Mouse (Mus musculus): ENCODE data around the gene Psmb4. TPM values are rescaled to one million over a fixed set of nuclear protein-coding genes. Genes with fewer than 3 reads are reported as not detected.
"Not testable (repeated sequence)": the region's sequence is repeated elsewhere in the genome, so short reads cannot be mapped to it uniquely, and the experiment has no call there.

Gene Psmb4
- total RNA-seq (2021) = 100 to 1,000 TPM; 267 to 268 TPM
- long read RNA-seq, transcript Psmb4-201 (7 exons, 1,183 nt) = major isoform, 36 of 44 reads
- long read RNA-seq, partial matches to known transcripts = 5 of 44 reads
- long read RNA-seq, other reads (novel, unspliced or antisense) = 1 of 44 reads

GRCm38 (mm10) chr3:94886316-94887224 is at the start of gene Psmb4:
TSS of gene Psmb4 (minus strand) at chr3:94886961.
- peak; percentile 76 to 92 for DNase-seq (ENCODE audit: low spot score in 2 of 2)

DNA sequence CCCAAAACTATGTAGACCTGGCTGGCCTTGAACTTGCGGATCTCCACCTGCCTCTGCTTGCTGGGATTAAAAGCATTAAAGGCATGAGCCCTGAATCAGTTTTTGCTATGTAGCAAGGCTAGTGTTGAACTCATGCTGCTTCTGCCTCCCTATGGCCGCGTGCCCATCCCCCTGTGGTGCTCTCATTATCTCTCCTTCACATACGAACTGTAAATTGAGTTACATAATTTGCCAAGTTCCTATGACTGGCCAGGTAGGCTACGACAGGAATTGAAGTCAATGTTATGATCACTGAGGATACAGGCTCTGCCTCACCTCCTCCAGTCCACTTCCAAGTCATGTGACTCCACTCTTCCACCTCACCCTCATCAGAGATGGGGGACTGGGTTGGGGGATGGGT is 49.4 kb upstream of the Psmb4 start:
- DNase-seq (ENCODE audit: low spot score in 2 of 2) = not testable (repeated sequence)

GRCm38 (mm10) chr3:94935332-94935731 is 48.6 kb upstream of the Psmb4 start:
- not testable (repeated sequence) for DNase-seq (ENCODE audit: low spot score in 2 of 2)

DNA sequence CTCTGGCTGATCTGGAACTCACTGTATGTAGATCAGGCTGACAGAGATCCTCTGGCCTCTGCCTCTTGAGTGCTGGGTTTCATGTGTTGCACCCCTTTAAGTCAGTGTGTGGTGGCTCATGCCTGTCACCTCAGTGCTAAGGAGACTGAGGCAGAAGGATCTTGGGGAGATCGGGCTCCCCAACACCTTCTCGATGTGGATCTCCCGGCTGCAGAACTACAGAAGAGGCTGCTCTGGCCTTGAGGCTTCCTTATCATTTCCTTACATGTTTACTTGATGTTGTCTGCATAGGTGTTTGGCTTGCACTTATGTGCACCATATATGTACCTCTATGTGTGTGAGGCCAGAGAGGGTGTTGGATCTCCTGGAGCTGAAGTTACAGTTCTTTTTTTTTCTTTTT is 47.8 kb upstream of the Psmb4 start:
- DNase-seq (ENCODE audit: low spot score in 2 of 2) = not testable (repeated sequence)

- DNase-seq (ENCODE audit: low spot score in 2 of 2) = not testable (repeated sequence)
Observed at GRCm38 (mm10) chr3:94933604-94934003, 46.8 kb upstream of the Psmb4 start.

- peak in 1 of 2 experiments; percentile 68 for DNase-seq (ENCODE audit: low spot score in 2 of 2)
Observed at GRCm38 (mm10) chr3:94932809-94933564, 46.2 kb upstream of the Psmb4 start, which contains the start of gene Selenbp1. TSS of gene Selenbp1 (plus strand) at chr3:94933056.

GRCm38 (mm10) chr3:94932279-94932678 is 45.5 kb upstream of the Psmb4 start:
- not testable (repeated sequence) for DNase-seq (ENCODE audit: low spot score in 2 of 2)

DNA sequence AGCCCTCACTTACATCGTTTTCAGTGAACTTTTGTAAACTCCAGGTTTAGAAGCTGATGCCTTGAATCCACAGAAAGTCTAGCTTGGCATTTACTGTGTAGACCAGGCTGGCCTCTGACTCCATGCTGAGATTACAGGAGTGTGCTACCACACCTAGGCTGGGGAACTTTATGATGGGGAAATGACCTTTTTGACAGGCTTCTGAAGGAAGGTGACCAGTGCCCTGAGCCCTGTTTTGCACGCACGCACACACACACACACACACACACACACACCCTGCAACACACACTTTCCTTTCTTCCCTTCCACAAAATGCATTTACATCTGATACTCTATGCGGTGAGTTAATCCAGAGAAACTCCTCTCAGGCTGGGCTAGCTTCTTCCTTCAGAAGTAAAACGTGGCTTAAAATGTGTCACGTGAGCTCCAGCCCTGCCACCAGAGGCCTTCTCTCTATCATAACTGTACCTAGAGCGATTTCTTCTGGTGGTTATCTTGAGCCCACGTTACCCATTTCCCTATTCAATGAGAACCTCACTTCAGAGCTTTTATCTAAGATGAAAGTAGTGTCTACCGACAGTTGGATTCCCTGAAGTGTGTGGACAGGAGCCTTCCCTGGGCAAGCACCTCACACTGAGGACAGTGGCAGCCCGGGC is 44.8 kb upstream of the Psmb4 start:
- not testable (repeated sequence) for DNase-seq (ENCODE audit: low spot score in 2 of 2)

DNA sequence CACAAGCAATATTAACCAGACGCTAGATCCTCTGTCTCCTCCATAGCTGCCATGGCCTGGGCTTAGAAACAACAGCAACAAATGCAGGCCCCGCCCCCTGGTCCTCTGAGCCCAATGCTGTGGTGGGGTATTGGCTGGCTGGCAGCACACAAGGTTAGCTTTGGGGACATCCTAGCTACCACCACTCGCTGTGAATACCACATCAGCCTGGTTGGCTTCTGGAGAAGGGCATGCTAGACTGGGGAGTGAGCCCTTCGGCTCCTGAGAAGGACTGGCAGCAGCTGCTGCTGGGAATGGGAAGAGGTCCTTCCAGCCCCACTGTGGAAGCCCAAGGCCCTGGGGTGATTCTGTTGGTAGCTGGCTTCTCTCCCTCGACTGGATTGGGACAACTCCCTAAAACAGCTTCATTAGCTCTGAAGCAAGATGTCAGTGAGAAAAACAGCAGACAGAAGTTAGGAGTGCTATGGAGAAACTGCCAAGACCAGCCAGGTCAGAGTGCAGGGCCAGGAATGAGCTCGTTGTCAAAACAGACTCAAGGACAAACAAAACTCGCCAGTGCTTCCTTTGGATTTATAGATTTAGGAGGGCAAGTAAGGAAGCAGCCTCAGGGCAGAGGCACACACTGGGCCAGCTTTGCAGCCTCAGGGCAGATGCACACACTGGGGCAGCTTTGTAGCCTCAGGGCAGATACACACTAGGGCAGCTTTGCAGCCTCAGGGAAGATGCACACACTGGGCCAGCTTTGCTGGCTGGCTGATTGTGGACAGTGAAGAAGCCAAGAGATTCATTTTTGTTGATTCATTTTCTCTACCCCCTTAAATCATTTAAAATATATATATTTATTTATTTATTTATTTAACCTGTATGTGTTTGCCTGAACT is 43.9 kb upstream of the Psmb4 start:
- not testable (repeated sequence) for DNase-seq (ENCODE audit: low spot score in 2 of 2)

GRCm38 (mm10) chr3:94928979-94929378 is 42.2 kb upstream of the Psmb4 start:
- not testable (repeated sequence) for DNase-seq (ENCODE audit: low spot score in 2 of 2)

DNA sequence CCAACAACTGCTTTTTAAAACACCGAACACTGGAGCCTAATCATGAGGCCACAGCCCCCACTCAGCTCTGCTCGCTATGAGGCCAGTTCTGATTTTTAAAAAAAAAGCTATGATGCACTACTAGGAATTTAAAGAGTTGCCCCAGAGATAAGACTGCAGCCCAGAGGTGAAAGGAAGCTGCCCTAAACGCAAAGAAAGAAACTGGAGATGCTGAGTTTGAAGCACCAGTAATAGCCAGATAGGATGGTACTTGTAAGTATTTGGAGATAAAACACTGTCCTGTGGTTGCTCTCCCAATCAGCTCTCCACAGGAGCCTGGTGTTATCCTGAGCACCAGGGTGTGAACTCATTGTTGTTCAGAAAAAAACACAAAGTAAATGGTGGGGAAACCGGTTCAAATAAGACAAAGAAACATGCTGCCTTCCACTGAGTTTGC is 39.6 kb upstream of the Psmb4 start:
- not testable (repeated sequence) for DNase-seq (ENCODE audit: low spot score in 2 of 2)

GRCm38 (mm10) chr3:94924688-94925087 is 37.9 kb upstream of the Psmb4 start:
- DNase-seq (ENCODE audit: low spot score in 2 of 2) = no peak

- no peak for DNase-seq (ENCODE audit: low spot score in 2 of 2)
Observed at GRCm38 (mm10) chr3:94922333-94922732, 35.6 kb upstream of the Psmb4 start.

DNA sequence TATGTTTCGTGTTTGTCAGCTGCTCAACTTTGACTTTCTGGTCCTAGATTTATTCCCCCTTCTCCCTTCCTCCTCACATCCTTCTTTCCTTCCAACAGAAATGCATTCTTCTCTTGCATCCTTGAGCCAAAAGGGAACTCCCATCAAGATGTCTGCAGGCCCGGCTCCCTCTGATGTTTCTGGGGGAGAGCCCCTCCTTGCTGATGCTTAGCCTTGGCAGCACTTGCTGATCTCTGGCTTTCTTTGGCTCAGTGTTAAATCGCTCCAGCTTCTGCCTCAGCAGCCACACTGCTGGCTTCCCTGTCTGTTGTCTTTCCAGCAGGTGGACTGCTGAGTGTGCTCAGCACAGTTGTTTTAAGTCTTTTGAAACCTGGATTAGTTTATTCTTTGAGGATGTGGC is 34.3 kb upstream of the Psmb4 start:
- DNase-seq (ENCODE audit: low spot score in 2 of 2) = no peak

DNA sequence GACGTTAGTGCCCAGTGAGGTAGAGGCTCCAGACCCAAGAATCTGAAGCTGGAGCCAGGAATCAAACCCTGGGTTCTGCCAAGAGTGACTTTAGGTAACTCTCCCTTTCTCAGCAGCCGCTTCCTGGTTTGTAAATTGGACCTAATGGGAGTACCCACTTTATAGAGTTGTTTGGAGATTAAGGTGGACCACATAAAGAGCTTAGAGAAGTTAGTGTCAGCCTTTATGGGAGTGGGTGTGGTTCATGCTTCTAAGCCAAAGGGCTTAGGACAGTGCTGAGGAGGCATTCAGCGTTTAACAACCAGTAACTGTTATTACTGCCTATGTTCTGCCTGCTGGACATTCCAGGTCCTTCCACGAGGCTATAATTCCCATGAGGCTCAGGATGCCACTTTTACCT is 32.1 kb upstream of the Psmb4 start:
- no peak for DNase-seq (ENCODE audit: low spot score in 2 of 2)

DNA sequence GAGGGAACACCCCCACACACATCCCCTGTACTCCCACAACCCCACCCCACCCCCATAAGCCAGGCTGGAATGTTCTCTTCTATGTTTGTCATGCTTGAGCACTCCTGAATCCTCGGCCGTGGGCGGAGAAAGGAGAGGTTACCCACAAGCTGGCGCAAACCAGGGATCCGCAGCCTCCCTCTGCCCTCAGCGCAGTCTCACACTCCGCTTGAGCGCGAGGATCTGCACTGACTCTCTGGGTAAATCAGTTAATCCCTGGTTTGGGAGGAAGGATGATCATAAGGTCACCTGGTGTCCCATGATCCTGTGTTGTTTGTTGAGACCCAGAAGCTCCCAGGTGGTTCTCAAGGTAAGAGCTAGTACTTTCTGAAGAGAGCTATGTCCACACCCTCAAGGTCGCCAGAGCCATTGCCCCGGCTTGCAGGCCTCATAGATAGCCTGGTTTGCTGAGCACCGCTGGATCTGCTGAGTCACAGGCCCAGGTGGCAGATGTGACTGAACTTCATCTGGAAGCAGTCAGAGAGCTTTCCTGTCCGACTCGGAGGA is 31.1 kb upstream of the Psmb4 start:
- DNase-seq (ENCODE audit: low spot score in 2 of 2) = peak in 1 of 2 experiments; percentile 25

DNA sequence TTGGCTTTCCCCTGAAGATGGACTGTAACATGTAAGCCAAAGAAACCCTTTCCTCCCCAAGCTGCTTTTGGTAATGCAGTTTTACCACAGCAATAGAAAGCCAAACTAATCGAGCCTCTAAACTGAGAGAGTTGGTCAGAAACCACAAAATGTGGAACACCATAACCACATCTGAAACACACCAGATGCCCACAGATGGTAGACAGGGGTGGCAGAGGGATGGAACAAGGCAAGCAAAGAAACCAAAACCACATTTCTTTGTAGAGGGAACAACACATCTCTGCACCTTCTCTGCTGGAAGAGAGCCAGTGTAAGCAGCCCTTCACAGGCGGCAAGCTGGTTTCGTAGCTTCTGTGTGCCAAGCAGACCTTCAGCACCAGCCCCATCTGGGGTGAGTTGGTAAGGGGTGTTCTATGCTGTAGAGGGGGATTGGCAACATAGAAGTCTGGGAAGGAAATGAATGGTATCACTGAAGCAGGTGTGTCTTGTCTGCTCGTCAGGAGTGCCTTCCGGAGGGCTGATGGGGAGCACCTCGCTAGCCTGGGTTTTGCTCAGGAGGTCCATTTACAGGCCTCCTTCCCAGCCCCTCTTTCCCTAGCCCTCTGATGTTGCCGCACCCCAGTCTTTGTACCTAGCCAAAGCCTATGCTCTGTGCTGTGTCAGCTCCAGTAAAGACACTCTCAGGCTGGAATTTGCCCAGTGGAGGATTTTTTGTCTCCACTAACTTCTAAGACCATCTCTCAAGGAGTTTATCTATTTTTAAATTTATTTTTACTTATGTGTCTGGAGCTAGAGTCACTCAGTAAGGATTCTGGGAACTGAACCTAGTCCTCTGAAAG is 29.4 kb upstream of the Psmb4 start:
- no peak for DNase-seq (ENCODE audit: low spot score in 2 of 2)

DNA sequence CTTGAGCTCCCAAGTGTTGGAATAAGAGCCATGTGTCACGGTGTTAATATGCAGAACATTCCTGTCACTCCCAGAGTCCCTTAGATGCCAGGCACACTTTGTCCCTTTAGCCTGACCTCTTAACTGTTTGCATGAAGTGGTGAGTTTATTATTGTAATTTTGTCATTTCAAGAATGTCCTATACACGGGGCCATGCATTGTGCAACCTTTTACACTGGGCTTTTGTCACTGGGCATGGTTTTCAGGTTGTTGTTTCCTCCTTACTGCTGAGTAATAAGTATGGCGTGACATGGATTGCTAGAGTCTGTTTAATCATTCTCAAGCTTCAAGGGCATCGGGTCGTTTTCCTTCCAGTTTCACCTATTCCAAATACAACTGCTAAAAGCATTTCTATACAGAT is 27.0 kb upstream of the Psmb4 start:
- DNase-seq (ENCODE audit: low spot score in 2 of 2) = no peak
